Mouse (Mus musculus): Measurements from ENCODE around the gene Dcaf6. TPM values are rescaled to one million over a fixed set of nuclear protein-coding genes. Genes with fewer than 3 reads are reported as not detected.

Dcaf6 gene
- polyA plus RNA-seq, 1 experiment: 27.1 TPM

GRCm38 (mm10) chr1:165464574-165464973 is 4.3 kb upstream of the Dcaf6 start:
- no peak for TF ChIP-seq POLR2A (IDR thresholded peaks at IDR 0.05; ENCODE audit: borderline replicate concordance, low read depth, low read length)
- TF ChIP-seq CTCF (IDR thresholded peaks at IDR 0.05; ENCODE audit: low read depth, low read length): no peak
- H3K4me3 ChIP-seq (ENCODE audit: insufficient read depth, low read length): no peak overlapping the region
- no peak overlapping the region for H3K27ac ChIP-seq (ENCODE audit: insufficient read depth, low read depth, low read length)
- peaks cover 4% of the 10 kb centered on the region; the same call in 1 of the 2 replicates for H3K4me1 ChIP-seq (ENCODE audit: control insufficient read depth, insufficient read depth, low read length)

GRCm38 (mm10) chr1:165462861-165463260 is 2.6 kb upstream of the Dcaf6 start:
- TF ChIP-seq CTCF (IDR thresholded peaks at IDR 0.05; ENCODE audit: low read depth, low read length) (no peak), POLR2A (IDR thresholded peaks at IDR 0.05; ENCODE audit: borderline replicate concordance, low read depth, low read length) (no peak)
- no peak overlapping the region for H3K27ac ChIP-seq (ENCODE audit: insufficient read depth, low read depth, low read length)
- no peak overlapping the region for H3K4me3 ChIP-seq (ENCODE audit: insufficient read depth, low read length)
- H3K4me1 ChIP-seq (ENCODE audit: control insufficient read depth, insufficient read depth, low read length): peaks cover 2% of the 10 kb centered on the region; the same call in 1 of the 2 replicates

DNA sequence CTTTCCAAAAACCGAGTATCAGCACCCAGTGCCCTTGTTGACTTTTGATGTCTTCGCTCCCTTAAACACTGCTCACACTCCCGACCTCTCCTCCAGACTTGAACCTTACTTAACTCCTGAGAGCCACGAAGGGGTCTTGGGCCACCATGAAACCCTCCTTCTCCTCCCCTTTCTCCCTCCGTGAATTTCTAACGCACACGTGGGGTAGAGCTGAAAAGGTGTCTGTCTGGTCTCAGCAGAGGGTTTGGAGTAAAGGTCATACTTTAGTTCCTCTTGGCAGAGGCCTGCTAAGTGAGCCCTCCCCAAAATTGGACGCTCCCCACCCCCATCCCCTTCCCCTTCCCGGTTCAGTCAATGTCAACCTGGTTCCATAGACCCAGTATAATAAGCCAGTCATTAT is 1.4 kb upstream of the Dcaf6 start:
- peaks cover 2% of the 10 kb centered on the region; the same call in 1 of the 2 replicates for H3K4me1 ChIP-seq (ENCODE audit: control insufficient read depth, insufficient read depth, low read length)
- TF ChIP-seq POLR2A (IDR thresholded peaks at IDR 0.05; ENCODE audit: borderline replicate concordance, low read depth, low read length) (no peak), CTCF (IDR thresholded peaks at IDR 0.05; ENCODE audit: low read depth, low read length) (no peak)
- peak overlapping the region; percentile 69 for H3K27ac ChIP-seq (ENCODE audit: insufficient read depth, low read depth, low read length)
- H3K4me3 ChIP-seq (ENCODE audit: insufficient read depth, low read length): peak overlapping the region; percentile 90

DNA sequence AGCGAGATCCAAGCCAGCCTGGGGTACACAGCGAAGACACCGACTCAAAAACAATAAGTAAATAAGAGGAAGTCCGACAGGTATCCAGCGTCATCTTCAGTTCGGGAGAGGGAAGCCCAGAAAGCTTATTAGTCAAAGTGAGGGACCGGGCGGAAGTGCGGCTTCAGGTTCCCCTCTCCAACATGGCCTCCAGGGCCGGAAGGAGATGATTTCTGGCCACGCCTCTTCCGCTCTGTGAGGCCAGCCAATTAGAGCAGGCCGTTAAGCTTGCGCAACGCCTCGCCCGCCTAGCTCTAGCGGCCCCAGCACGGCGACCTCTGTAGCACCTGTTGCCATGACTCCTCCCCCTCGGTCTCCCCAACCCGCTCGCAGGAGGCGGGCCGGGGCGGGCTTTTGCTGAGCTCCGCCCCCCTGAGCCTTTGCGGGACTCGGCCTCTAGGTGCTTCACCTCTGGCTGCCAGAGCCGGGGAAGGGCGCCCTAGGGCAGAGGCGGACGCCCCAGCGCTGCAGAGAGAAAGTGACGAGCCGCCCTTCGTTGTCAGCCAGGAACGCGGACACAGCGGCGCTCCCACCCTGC is 614 bp upstream of the Dcaf6 start:
- Histone ChIP-seq H3K4me1 (ENCODE audit: control insufficient read depth, insufficient read depth, low read length) (peaks cover 2% of the 10 kb centered on the region; the same call in 1 of the 2 replicates), H3K4me3 (ENCODE audit: insufficient read depth, low read length) (peak overlapping the region; percentile 90), H3K27ac (ENCODE audit: insufficient read depth, low read depth, low read length) (peak overlapping the region; percentile 96)
- TF ChIP-seq POLR2A (IDR thresholded peaks at IDR 0.05; ENCODE audit: borderline replicate concordance, low read depth, low read length): peak; percentile 96
- TF ChIP-seq CTCF (IDR thresholded peaks at IDR 0.05; ENCODE audit: low read depth, low read length): no peak

DNA sequence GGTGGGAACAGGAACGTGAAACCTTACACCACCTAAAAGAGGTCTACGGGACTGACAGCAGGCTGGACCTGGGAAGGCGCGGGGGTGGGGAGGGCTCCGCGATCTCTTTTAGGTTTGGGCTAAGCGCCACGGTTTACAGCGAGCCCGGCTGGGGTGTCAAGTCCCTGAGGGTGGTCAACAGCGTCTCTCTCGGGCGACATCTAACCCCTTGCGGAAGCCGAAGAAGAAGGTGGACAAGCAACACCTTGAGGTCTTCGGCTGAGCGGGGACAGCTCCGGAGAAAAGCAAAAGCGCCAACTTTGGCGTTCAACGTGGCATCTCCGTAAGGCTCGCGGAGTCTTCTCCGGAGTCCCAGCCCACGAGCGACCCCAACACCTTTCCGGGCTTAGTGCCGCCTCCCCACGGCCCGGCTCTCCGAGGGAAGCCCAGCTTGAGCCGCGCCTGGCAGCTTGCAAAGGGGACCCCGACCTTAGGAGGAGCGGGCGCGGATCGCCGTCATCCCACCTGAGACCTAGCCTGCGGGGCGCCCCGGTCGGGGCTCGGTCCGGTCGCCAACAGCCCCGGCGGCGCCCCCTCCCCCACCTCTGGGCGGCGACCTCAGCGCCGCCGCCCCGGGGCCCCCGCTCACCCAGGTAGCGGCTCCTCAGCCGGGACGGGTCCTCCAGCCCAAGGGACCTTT is 633 bp downstream of the Dcaf6 start:
- Histone ChIP-seq H3K4me1 (ENCODE audit: control insufficient read depth, insufficient read depth, low read length) (peaks cover 2% of the 10 kb centered on the region; the same call in 1 of the 2 replicates), H3K27ac (ENCODE audit: insufficient read depth, low read depth, low read length) (peak overlapping the region; percentile 24; the same call in 1 of the 2 replicates), H3K4me3 (ENCODE audit: insufficient read depth, low read length) (peak overlapping the region; percentile 90)
- TF ChIP-seq CTCF (IDR thresholded peaks at IDR 0.05; ENCODE audit: low read depth, low read length) (no peak), POLR2A (IDR thresholded peaks at IDR 0.05; ENCODE audit: borderline replicate concordance, low read depth, low read length) (no peak)

DNA sequence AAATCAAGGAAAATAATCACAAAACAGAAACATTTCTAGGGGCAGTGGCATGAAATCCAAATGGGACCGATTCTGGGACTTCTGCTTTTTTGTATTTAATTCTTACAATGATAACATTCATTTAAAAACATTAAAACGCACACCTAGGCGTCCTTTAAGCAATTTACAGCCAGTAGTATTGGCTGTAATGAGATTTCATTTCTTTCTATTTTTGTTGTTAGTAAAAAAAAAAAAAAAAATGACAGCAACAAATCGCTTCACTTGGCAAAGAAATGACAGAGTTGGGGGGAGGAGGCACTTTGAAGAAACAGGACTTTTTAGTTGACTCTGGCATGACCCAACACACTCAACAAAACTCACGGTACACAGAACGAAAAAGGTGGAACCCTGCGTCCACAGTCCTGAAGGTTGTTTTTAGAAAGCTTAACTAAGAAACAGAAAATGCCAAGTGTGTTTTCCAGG is 1.2 kb downstream of the Dcaf6 start:
- Histone ChIP-seq H3K4me3 (ENCODE audit: insufficient read depth, low read length) (peak overlapping the region; percentile 90), H3K4me1 (ENCODE audit: control insufficient read depth, insufficient read depth, low read length) (peaks cover 2% of the 10 kb centered on the region; the same call in 1 of the 2 replicates), H3K27ac (ENCODE audit: insufficient read depth, low read depth, low read length) (no peak overlapping the region)
- no peak for TF ChIP-seq POLR2A (IDR thresholded peaks at IDR 0.05; ENCODE audit: borderline replicate concordance, low read depth, low read length)
- no peak for TF ChIP-seq CTCF (IDR thresholded peaks at IDR 0.05; ENCODE audit: low read depth, low read length)

DNA sequence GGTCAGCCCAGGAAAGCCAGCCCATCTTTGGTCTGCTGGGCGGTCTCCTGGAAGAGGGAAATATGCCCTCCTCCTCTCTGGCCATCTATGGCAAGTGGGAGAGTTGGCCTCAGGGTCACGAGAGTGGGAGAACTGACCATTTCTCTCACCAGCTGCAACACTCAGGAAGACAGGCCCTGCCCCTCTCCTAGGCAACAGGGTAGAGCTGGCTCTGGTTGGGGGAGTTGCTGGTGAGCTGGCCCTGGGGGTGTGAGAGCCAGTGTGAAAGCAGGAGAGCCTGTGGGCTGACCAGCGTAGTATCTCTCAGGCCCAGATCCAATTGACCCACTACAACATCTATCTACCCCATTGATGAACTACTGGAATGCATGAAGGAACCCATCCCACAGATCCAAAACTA is 18.6 kb downstream of the Dcaf6 start:
- TF ChIP-seq CTCF (IDR thresholded peaks at IDR 0.05; ENCODE audit: low read depth, low read length): no peak
- no peak for TF ChIP-seq POLR2A (IDR thresholded peaks at IDR 0.05; ENCODE audit: borderline replicate concordance, low read depth, low read length)
- Histone ChIP-seq H3K4me1 (ENCODE audit: control insufficient read depth, insufficient read depth, low read length) (peaks cover 7% of the 10 kb centered on the region), H3K27ac (ENCODE audit: insufficient read depth, low read depth, low read length) (no peak overlapping the region), H3K4me3 (ENCODE audit: insufficient read depth, low read length) (no peak overlapping the region)

- Histone ChIP-seq H3K4me1 (ENCODE audit: control insufficient read depth, insufficient read depth, low read length) (peaks cover 7% of the 10 kb centered on the region), H3K27ac (ENCODE audit: insufficient read depth, low read depth, low read length) (no peak overlapping the region), H3K4me3 (ENCODE audit: insufficient read depth, low read length) (no peak overlapping the region)
- TF ChIP-seq POLR2A (IDR thresholded peaks at IDR 0.05; ENCODE audit: borderline replicate concordance, low read depth, low read length): no peak
- no peak for TF ChIP-seq CTCF (IDR thresholded peaks at IDR 0.05; ENCODE audit: low read depth, low read length)
These were observed 19.1 kb downstream of the Dcaf6 start for GRCm38 (mm10) chr1:165441201-165441600.

GRCm38 (mm10) chr1:165440788-165441187 is 19.5 kb downstream of the Dcaf6 start:
- no peak for TF ChIP-seq CTCF (IDR thresholded peaks at IDR 0.05; ENCODE audit: low read depth, low read length)
- no peak for TF ChIP-seq POLR2A (IDR thresholded peaks at IDR 0.05; ENCODE audit: borderline replicate concordance, low read depth, low read length)
- Histone ChIP-seq H3K4me3 (ENCODE audit: insufficient read depth, low read length) (no peak overlapping the region), H3K4me1 (ENCODE audit: control insufficient read depth, insufficient read depth, low read length) (peaks cover 7% of the 10 kb centered on the region), H3K27ac (ENCODE audit: insufficient read depth, low read depth, low read length) (no peak overlapping the region)
